Mouse (Mus musculus) megakaryocyte progenitor cell, adult 5-6 weeks (primary cell): ENCODE results near the gene Cep89. TPM values are rescaled to one million over a fixed set of nuclear protein-coding genes. Genes with fewer than 3 reads are reported as not detected.
A peak's percentile ranks its signal among the peaks of the same experiment; 100 is the strongest.

Source experiments
- ATAC-seq: replicated peaks from 2 replicates; pipeline ENCODE4 v1.8.0; 2016; ENCODE audit warnings: mild to moderate bottlenecking, moderate TSS enrichment, inconsistent platforms; ENCODE audit not compliant: poor library complexity
- total RNA-seq, 2 experiments: library from RNA; stranded (forward) in 1 of 2; stranded (reverse) in 1 of 2; fragments of 157-497, 149-512 nt in 1 of 2; fragments of 200-1000 nt in 1 of 2; gene quantifications; 2 replicates each; pipeline versions ENCODE4 v1.2.3 to v1.2.4; 2015 to 2017

The Cep89 gene
- total RNA-seq (2015), result 9.6 and 16.9 TPM in 2 replicates
- 8.0 and 13.6 TPM in 2 replicates for total RNA-seq (2017)

- peak; percentile 91 for ATAC-seq
Observed at GRCm38 (mm10) chr7:35396542-35397168, at the start of gene Cep89, which contains the start of gene Faap24. Gene Cep89, plus strand, starts transcription at chr7:35397035. Gene Faap24, minus strand, starts transcription at chr7:35396836.

- ATAC-seq, result no peak
Observed at GRCm38 (mm10) chr7:35347918-35348700, 48.7 kb upstream of the Cep89 start.

- ATAC-seq, result no peak
Observed at GRCm38 (mm10) chr7:35349022-35349421, 47.8 kb upstream of the Cep89 start.

GRCm38 (mm10) chr7:35349886-35350684 lies 46.8 kb upstream of the Cep89 start:
- no peak for ATAC-seq

- ATAC-seq, result no peak
Observed at GRCm38 (mm10) chr7:35351155-35351554, 45.7 kb upstream of the Cep89 start.

GRCm38 (mm10) chr7:35353306-35353705 lies 43.5 kb upstream of the Cep89 start:
- ATAC-seq, result no peak

- no peak for ATAC-seq
Observed at GRCm38 (mm10) chr7:35355303-35355872, 41.4 kb upstream of the Cep89 start.

- ATAC-seq, result no peak
Observed at GRCm38 (mm10) chr7:35357621-35358020, 39.2 kb upstream of the Cep89 start.

- no peak for ATAC-seq
Observed at GRCm38 (mm10) chr7:35362253-35362652, 34.6 kb upstream of the Cep89 start.

GRCm38 (mm10) chr7:35362868-35363267 lies 34.0 kb upstream of the Cep89 start:
- no peak for ATAC-seq

GRCm38 (mm10) chr7:35365161-35365910 lies 31.5 kb upstream of the Cep89 start:
- no peak for ATAC-seq

- no peak for ATAC-seq
Observed at GRCm38 (mm10) chr7:35371096-35371495, 25.7 kb upstream of the Cep89 start.

GRCm38 (mm10) chr7:35372483-35373017 lies 24.3 kb upstream of the Cep89 start:
- no peak for ATAC-seq

GRCm38 (mm10) chr7:35373146-35373989 lies 23.5 kb upstream of the Cep89 start:
- ATAC-seq, result peak; percentile 46; the same call in 1 of the 2 replicates

GRCm38 (mm10) chr7:35374265-35374664 lies 22.6 kb upstream of the Cep89 start:
- ATAC-seq, result no peak

GRCm38 (mm10) chr7:35376623-35377022 lies 20.2 kb upstream of the Cep89 start:
- ATAC-seq, result no peak

GRCm38 (mm10) chr7:35379492-35380119 lies 17.2 kb upstream of the Cep89 start:
- peak; percentile 59 for ATAC-seq

- ATAC-seq, result no peak
Observed at GRCm38 (mm10) chr7:35380351-35380750, 16.5 kb upstream of the Cep89 start.

- peak; percentile 49 for ATAC-seq
Observed at GRCm38 (mm10) chr7:35381861-35382260, 15.0 kb upstream of the Cep89 start.
